Mouse (Mus musculus): ENCODE measurements around the gene Defb26. TPM values are rescaled to one million over a fixed set of nuclear protein-coding genes. Genes with fewer than 3 reads are reported as not detected.
A peak's percentile ranks its signal among the peaks of the same experiment; 100 is the strongest.

The Defb26 gene
- not detected in 2 replicates for polyA plus RNA-seq (2016; fragmentation: Nextera tagmentation; extraction: Ambion mirVana)

- Histone ChIP-seq H3K4me2 (replicated peaks) (no peak within 1 kb of the TSS), H3K27me3 (no peaks in the 10 kb centered on the region), H3K9ac (replicated peaks) (no peak within 1 kb of the TSS), H3K4me3 (no peak within 1 kb of the TSS), H3K27ac (replicated peaks) (no peak within 1 kb of the TSS), H3K36me3 (no peaks in the 10 kb centered on the region), H3K4me1 (no peaks in the 10 kb centered on the region), H3K9me3 (no peaks in the 10 kb centered on the region)
- no peak for ATAC-seq (ENCODE audit: low FRiP score, low read depth)
- 71% methylated on average over 1 of the region's 1 CpGs for WGBS
Measured at GRCm38 (mm10) chr2:152511592-152511991, at the start of gene Defb26. TSS of gene Defb26 (minus strand) at chr2:152511692.

GRCm38 (mm10) chr2:152556655-152557054 lies 45.2 kb upstream of the Defb26 start:
- no peaks in the 10 kb centered on the region for H3K36me3 ChIP-seq
- WGBS, result 92% methylated on average over 7 of the region's 7 CpGs
- peaks cover 2% of the 10 kb centered on the region; the same call in 1 of the 2 replicates for H3K4me1 ChIP-seq
- H3K9ac ChIP-seq (replicated peaks), result no peak overlapping the region
- H3K4me2 ChIP-seq (replicated peaks), result no peak overlapping the region
- ATAC-seq (ENCODE audit: low FRiP score, low read depth), result no peak
- H3K4me3 ChIP-seq, result no peak overlapping the region
- no peaks in the 10 kb centered on the region for H3K9me3 ChIP-seq
- no peak overlapping the region for H3K27ac ChIP-seq (replicated peaks)
- no peaks in the 10 kb centered on the region for H3K27me3 ChIP-seq

- Histone ChIP-seq H3K36me3 (no peaks in the 10 kb centered on the region), H3K9ac (replicated peaks) (no peak overlapping the region)
- ATAC-seq (ENCODE audit: low FRiP score, low read depth), result no peak
Measured at GRCm38 (mm10) chr2:152553774-152554423, 42.4 kb upstream of the Defb26 start.

DNA sequence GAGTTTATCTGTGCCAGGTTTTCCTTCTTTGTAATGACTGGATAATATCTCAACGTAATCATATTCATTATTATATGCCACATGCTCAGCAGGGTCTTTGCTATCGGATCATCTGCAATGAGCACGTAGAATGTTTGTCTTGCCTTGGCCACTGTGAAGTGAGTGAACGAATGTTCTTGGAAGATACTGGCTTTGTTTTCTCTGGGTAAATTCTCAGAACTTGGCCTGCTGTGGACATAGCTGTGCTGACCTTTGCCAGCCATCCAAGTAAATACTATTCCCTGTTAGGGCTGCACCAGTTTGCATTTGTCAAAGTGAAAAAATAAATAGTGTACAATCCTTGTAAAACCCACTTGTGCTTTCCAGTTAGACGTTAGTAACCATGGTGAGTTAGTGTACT lies 36.6 kb upstream of the Defb26 start:
- no peaks in the 10 kb centered on the region for H3K9me3 ChIP-seq
- no peak overlapping the region for H3K27ac ChIP-seq (replicated peaks)
- no peak overlapping the region for H3K4me3 ChIP-seq
- no peaks in the 10 kb centered on the region for H3K36me3 ChIP-seq
- H3K4me1 ChIP-seq, result no peaks in the 10 kb centered on the region
- no peaks in the 10 kb centered on the region for H3K27me3 ChIP-seq
- WGBS, result 80% methylated on average over 5 of the region's 5 CpGs
- H3K4me2 ChIP-seq (replicated peaks), result no peak overlapping the region
- H3K9ac ChIP-seq (replicated peaks), result no peak overlapping the region
- no peak for ATAC-seq (ENCODE audit: low FRiP score, low read depth)

More at GRCm38 (mm10) chr2:152553774-152554423, 42.4 kb upstream of the Defb26 start:
- no peak overlapping the region for H3K27ac ChIP-seq (replicated peaks)
- H3K27me3 ChIP-seq, result no peaks in the 10 kb centered on the region
- H3K4me3 ChIP-seq, result 0 out of 2 replicates have a peak overlapping the region, but pooled peaks have one; percentile 10
- 13% methylated on average over 16 of the region's 16 CpGs for WGBS
- H3K4me2 ChIP-seq (replicated peaks), result peak overlapping the region; percentile 38; the same call in 1 of the 2 replicates
- no peaks in the 10 kb centered on the region for H3K9me3 ChIP-seq
- peaks cover 2% of the 10 kb centered on the region; the same call in 1 of the 2 replicates for H3K4me1 ChIP-seq

DNA sequence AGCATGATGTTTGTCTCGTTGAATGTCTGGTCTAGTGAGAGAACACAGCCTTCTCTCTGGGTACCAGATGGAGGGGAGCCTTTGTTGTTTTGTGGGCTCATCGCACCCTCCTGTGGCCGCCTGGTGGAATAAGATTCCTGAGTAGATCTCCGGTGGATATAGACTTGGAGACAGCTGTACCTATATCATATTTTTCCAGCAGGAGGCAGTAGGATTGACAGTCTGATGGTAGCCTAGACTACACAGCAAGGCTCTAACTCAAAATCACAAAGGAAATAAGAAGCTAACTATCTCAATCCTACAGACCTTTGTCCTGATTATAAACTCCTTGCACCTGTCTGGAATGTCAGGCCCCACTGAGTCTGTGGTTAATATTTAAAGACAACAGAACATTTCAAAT lies 33.2 kb upstream of the Defb26 start:
- no peaks in the 10 kb centered on the region for H3K4me1 ChIP-seq
- no peak overlapping the region for H3K4me2 ChIP-seq (replicated peaks)
- no peaks in the 10 kb centered on the region for H3K27me3 ChIP-seq
- no peak for ATAC-seq (ENCODE audit: low FRiP score, low read depth)
- H3K9ac ChIP-seq (replicated peaks), result no peak overlapping the region
- no peak overlapping the region for H3K4me3 ChIP-seq
- no peak overlapping the region for H3K27ac ChIP-seq (replicated peaks)
- WGBS, result 26% methylated on average over 4 of the region's 4 CpGs
- no peaks in the 10 kb centered on the region for H3K36me3 ChIP-seq
- H3K9me3 ChIP-seq, result no peaks in the 10 kb centered on the region

DNA sequence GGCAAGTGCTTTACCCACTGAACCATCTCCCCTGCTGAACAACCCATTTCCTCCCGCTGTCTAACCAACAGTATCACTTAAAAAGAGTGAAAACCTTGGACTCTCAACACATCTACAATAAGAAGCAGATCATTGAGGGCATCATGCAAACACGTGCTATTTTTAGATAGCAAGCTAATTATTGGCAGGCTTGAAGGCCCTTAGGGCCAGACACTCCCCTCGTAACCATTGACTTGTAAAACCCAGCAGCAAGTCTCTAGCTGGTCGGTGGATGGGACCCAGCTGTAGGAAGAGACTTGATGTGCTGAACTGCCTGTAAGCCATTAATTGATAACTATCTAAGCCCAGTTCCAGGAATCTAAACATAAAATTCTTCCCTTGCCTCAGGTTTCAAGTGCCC lies 32.0 kb upstream of the Defb26 start:
- Histone ChIP-seq H3K4me1 (no peaks in the 10 kb centered on the region), H3K27ac (replicated peaks) (no peak overlapping the region), H3K36me3 (no peaks in the 10 kb centered on the region), H3K4me2 (replicated peaks) (no peak overlapping the region), H3K27me3 (no peaks in the 10 kb centered on the region), H3K4me3 (no peak overlapping the region), H3K9me3 (no peaks in the 10 kb centered on the region), H3K9ac (replicated peaks) (no peak overlapping the region)
- WGBS, result 86% methylated on average over 4 of the region's 4 CpGs
- no peak for ATAC-seq (ENCODE audit: low FRiP score, low read depth)

- H3K27me3 ChIP-seq, result no peaks in the 10 kb centered on the region
- no peak overlapping the region for H3K4me3 ChIP-seq
- H3K9ac ChIP-seq (replicated peaks), result no peak overlapping the region
- H3K4me1 ChIP-seq, result no peaks in the 10 kb centered on the region
- no peaks in the 10 kb centered on the region for H3K36me3 ChIP-seq
- no peak for ATAC-seq (ENCODE audit: low FRiP score, low read depth)
- 69% methylated on average over 2 of the region's 2 CpGs for WGBS
- H3K4me2 ChIP-seq (replicated peaks), result no peak overlapping the region
- H3K9me3 ChIP-seq, result no peaks in the 10 kb centered on the region
- no peak overlapping the region for H3K27ac ChIP-seq (replicated peaks)
Measured at GRCm38 (mm10) chr2:152542897-152543296, 31.4 kb upstream of the Defb26 start.

GRCm38 (mm10) chr2:152541979-152542378 lies 30.5 kb upstream of the Defb26 start:
- H3K9ac ChIP-seq (replicated peaks), result no peak overlapping the region
- H3K27me3 ChIP-seq, result no peaks in the 10 kb centered on the region
- H3K4me2 ChIP-seq (replicated peaks), result no peak overlapping the region
- no peaks in the 10 kb centered on the region for H3K9me3 ChIP-seq
- H3K27ac ChIP-seq (replicated peaks), result no peak overlapping the region
- no peak for ATAC-seq (ENCODE audit: low FRiP score, low read depth)
- H3K36me3 ChIP-seq, result no peaks in the 10 kb centered on the region
- H3K4me1 ChIP-seq, result no peaks in the 10 kb centered on the region
- H3K4me3 ChIP-seq, result no peak overlapping the region
- WGBS, result 87% methylated on average over 9 of the region's 9 CpGs

- H3K9me3 ChIP-seq, result no peaks in the 10 kb centered on the region
- no peak for ATAC-seq (ENCODE audit: low FRiP score, low read depth)
- no peaks in the 10 kb centered on the region for H3K27me3 ChIP-seq
- WGBS, result 59% methylated on average over 13 of the region's 13 CpGs
- no peak within 1 kb of the TSS for H3K4me2 ChIP-seq (replicated peaks)
- no peak within 1 kb of the TSS for H3K4me3 ChIP-seq
- H3K4me1 ChIP-seq, result no peaks in the 10 kb centered on the region
- no peak within 1 kb of the TSS for H3K27ac ChIP-seq (replicated peaks)
- H3K9ac ChIP-seq (replicated peaks), result no peak within 1 kb of the TSS
- H3K36me3 ChIP-seq, result no peaks in the 10 kb centered on the region
Measured at GRCm38 (mm10) chr2:152539944-152540710, 28.6 kb upstream of the Defb26 start, which contains the start of gene Defb29. TSS of gene Defb29 (minus strand) at chr2:152540098.

DNA sequence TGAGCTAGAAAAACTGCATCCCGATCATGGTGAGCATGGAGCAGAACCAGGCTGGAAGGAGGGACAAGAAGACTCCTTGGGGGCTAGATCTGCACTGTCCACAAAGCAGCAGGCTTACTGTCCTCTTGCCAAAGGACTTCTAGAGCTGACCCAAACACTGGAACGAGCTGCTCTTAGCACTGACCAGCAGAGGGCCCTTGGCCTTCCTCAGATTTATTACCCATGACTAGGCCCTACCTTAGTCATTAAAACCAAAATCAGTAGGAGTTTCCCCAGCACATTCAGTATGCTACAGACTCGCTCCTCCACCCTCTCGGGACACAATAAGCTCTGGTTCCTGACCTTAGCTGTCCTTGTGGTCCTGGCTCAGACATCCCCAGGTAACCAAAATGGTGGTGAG lies 6.5 kb upstream of the Defb26 start, which contains the start of gene Defb28:
Gene Defb28, plus strand, starts transcription at position 275 of the 400 bp plus-strand sequence.
- Histone ChIP-seq H3K27me3 (no peaks in the 10 kb centered on the region), H3K36me3 (no peaks in the 10 kb centered on the region), H3K4me3 (no peak within 1 kb of the TSS), H3K9ac (replicated peaks) (no peak within 1 kb of the TSS), H3K4me2 (replicated peaks) (no peak within 1 kb of the TSS), H3K27ac (replicated peaks) (no peak within 1 kb of the TSS), H3K4me1 (no peaks in the 10 kb centered on the region), H3K9me3 (no peaks in the 10 kb centered on the region)
- WGBS, result 79% methylated on average over 4 of the region's 4 CpGs
- no peak for ATAC-seq (ENCODE audit: low FRiP score, low read depth)

- Histone ChIP-seq H3K36me3 (no peaks in the 10 kb centered on the region), H3K27ac (replicated peaks) (no peak overlapping the region), H3K9me3 (no peaks in the 10 kb centered on the region), H3K4me2 (replicated peaks) (no peak overlapping the region), H3K9ac (replicated peaks) (no peak overlapping the region), H3K27me3 (no peaks in the 10 kb centered on the region), H3K4me1 (no peaks in the 10 kb centered on the region), H3K4me3 (no peak overlapping the region)
- WGBS, result 74% methylated on average over 4 of the region's 4 CpGs
- ATAC-seq (ENCODE audit: low FRiP score, low read depth), result no peak
Measured at GRCm38 (mm10) chr2:152516084-152516483, 4.6 kb upstream of the Defb26 start.

DNA sequence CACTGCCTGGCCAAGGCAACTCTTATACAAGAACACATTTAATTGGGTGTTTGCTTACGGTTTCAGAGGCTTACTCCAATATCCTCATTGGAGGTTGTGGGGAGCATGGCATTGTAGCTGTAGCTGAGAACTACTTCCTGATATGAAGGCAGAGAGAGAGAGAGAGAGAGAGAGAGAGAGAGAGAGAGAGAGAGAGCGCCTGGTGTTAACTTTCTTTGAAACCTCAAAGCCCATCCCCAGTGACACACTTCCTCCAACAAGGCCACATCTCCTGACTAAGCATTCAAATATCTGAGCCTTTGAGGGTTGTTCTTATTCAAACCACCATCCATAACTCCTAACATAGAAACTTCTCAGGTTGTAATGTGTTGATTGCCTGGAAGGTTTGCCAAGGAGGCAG lies 7.5 kb downstream of the Defb26 start:
- Histone ChIP-seq H3K27me3 (no peaks in the 10 kb centered on the region), H3K4me2 (replicated peaks) (no peak overlapping the region), H3K9ac (replicated peaks) (no peak overlapping the region), H3K4me1 (no peaks in the 10 kb centered on the region), H3K9me3 (no peaks in the 10 kb centered on the region), H3K36me3 (no peaks in the 10 kb centered on the region), H3K27ac (replicated peaks) (no peak overlapping the region), H3K4me3 (no peak overlapping the region)
- ATAC-seq (ENCODE audit: low FRiP score, low read depth), result no peak
- 81% methylated on average over 2 of the region's 2 CpGs for WGBS

All from midbrain, embryonic 12.5 days (tissue).